Mouse (Mus musculus) liver (tissue): ENCODE data around the gene Slc25a22.
"Not testable (repeated sequence)": the region's sequence is repeated elsewhere in the genome, so short reads cannot be mapped to it uniquely, and the experiment has no call there.

ENCODE experiments used
- DNase-seq: peaks from one replicate; pipeline ENCODE4 v3.0.0-alpha.2; 2020; ENCODE audit warnings: mixed read lengths

Gene Slc25a22

DNA sequence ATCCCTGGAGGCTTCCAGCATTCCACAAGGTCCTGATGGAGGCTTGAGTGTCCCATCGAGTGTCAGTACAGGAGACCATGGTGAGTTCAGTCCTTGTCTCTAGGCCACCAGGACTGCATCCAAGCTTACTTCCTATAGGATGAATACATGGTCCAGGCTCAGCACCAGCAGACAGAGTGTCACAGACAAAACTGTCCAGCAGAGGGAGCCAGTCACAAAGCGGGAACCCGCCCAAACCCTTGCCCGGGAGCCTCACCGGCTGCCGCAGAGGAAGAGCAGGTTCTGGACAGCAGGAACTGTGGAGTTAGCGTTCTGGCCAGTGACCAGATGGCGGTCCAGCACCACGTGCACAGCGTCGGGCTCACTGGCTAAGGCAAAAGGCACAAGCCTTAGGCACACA lies 28.9 kb downstream of the Slc25a22 start:
- peak; percentile 88 for DNase-seq

GRCm38 (mm10) chr7:141407670-141408069 lies 30.0 kb downstream of the Slc25a22 start:
- not testable (repeated sequence) for DNase-seq

DNA sequence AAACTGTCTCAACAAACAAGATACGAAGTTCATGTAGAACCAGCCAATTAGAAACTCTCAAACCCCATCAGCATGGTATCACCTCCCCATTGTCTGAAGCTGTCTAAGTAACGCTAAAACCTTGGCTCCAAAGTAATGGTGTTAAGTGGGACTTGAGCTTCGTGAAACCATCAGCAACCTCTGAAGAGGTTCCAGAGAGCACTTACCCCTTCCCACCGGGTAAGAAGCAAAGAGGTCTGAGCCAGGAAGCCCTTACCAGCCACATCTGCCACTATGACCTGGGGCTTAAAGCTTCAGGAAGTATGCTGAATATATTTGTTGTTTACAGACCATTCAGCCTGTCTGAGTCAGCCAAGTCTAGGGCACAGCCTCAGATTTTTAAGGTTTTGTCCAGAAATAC lies 32.2 kb downstream of the Slc25a22 start:
- DNase-seq: no peak

GRCm38 (mm10) chr7:141403305-141403704 lies 34.4 kb downstream of the Slc25a22 start:
- peak; percentile 73 for DNase-seq

DNA sequence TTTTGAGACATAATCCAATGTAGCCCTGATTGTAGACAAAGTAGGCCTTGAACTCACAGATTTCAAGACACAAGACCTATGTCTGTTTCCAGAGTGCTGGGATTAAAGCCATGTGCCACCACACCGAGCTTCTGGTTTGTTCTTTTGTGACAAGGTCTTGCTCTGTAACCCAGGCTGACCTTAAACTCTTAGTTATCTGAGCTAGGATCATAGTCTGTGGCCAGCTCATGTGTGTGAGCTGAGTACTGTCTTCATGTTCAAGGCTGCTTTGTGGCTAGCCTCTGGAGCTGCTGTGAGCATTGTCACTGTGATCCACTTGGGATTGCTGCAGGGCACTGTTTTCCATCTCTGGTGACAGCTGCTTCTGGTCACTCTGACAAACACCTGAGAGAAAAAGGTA lies 42.3 kb downstream of the Slc25a22 start:
- no peak for DNase-seq

- DNase-seq: peak; percentile 89
Measured at GRCm38 (mm10) chr7:141394771-141395170, 42.9 kb downstream of the Slc25a22 start.

DNA sequence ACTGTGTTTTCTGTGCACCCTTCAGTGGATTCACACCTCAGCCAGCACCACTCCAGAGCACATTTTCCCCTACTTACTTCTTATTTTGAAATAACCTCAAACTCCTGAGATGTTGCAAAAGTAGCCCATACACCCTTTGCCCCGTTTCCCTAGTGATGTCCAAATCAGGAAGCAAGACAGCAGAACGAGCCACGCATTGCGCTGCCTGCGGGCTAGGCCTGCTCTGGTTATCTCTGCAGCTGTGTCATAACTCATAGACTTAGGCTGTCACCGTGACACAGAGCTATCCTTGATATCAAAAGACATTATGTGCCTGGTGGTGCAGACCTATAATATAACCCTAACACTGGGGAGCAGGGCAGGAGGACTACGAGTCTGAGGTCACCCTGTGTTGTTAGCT lies 43.5 kb downstream of the Slc25a22 start:
- DNase-seq: peak; percentile 84

DNA sequence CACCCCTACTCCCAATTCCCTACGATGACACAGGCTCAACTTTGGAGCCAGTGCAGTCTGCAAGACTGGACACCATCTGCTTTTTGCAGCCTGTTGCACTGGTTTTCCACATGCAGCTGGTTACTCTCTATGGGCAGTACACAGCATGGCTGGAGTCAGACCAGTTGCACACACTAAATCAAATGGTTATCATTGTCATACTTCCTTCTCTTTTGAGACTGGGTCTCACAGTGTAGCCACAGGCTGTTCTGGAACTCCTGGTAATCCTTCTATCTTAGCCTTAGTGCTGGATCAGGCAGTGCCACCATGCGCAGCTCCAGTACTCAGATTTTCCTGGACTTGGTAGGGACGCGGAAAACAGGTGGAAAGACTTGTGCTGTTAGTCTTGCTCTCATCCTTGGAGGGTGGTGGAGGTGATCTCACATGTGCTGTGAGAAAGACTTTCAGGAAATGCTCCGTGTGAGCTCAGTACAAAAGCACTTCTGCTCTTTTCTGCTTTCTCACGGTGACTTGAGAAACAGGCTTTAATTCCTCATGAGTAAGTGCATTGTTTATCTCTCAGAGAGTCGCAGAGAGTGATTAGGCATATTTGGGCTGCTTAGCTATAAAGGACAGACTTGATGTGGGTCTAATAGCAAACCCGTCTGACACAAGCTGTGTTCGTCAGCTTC lies 45.0 kb downstream of the Slc25a22 start:
- peak; percentile 43 for DNase-seq

DNA sequence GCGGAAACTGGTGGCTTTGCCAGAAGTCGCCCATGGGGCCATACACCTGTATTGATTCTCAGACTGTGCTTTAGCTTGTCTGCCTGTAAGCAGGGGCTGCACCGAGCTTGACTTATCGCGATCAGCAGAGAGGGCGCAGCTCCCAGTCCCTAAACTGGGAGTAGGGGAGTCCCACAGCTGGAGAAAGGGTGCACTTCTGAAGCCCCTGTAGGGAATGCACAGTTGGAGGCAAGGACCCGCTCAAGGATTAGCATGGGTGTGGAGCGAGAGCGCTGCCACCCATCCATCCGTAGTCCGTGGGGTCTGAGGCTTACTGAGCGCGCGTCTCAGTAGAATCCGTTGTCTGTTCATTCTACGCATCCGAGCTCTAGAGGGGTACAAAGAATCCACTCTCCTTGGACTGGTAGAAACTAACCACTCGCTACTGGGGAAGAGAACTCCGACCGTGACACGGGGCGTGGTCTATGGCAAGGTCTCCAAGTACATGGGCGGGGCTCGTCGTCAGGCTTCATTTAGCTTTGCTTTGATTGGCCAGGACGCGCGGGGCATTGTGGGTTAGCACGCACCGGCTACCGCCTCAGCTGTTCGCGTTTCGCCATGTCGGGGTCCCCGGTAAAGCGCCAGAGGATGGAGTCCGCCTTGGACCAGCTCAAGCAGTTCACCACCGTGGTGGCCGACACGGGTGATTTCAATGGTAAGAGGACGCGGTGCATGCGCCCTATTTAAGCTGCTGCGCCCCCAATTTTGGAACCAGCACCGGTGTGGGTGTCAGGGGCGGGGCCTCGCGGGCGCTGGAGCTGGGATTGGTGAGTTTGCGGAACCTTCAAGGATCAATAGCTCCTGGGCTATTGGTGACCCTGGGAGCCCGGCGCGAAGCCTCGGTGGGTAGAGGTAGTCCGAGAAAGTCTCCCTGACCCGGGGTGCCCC lies 45.8 kb downstream of the Slc25a22 start, which contains the start of gene Taldo1:
Gene Taldo1 (plus strand): TSS at position 575 of the 927 bp plus-strand sequence.
- DNase-seq: peak; percentile 99

- no peak for DNase-seq
Measured at GRCm38 (mm10) chr7:141390326-141391259, 47.1 kb downstream of the Slc25a22 start.

- DNase-seq: peak; percentile 55
Measured at GRCm38 (mm10) chr7:141388487-141389109, 49.1 kb downstream of the Slc25a22 start.

- peak; percentile 68 for DNase-seq
Measured at GRCm38 (mm10) chr7:141387807-141388486, 49.7 kb downstream of the Slc25a22 start.

DNA sequence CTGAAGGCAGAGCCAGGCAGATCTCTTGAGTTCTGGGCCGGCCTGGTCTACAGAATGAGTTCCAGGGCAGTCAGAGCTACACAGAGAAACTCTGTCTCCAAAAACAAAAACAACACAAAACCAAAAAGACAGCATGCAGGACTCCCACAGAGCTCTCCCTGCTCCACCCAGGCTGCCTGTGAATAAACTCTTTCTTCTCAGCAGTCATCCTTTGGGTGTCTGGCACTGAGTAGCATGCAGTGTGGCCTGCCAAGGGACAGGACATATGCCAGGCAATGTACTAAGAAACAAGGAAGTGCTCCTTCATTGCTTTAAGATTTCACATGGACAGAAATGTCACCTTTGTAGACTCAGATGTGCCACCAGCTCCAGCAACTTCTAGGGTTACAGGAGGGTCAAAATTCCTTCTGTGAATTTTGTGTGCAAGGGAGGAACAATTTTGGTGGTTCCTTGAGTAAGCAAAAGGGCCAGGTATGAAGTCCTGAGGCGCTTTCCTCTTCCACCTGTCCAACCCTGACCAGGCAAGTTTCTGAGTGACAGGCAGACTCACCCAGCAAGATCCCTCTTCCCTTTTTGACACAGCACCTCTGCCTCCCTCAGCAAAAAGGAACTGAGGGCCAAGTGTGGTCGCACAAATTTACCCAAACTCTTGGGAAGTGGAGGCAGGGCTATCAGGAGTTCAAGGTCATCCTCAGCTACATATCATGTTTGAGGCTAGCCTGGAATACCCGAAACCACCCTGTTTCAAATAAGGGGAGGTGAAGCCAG lies 56.4 kb downstream of the Slc25a22 start:
- DNase-seq: no peak
